Mouse (Mus musculus): ENCODE data around the gene Asap2.
A peak's percentile ranks its signal among the peaks of the same experiment; 100 is the strongest.

The Asap2 gene

DNA sequence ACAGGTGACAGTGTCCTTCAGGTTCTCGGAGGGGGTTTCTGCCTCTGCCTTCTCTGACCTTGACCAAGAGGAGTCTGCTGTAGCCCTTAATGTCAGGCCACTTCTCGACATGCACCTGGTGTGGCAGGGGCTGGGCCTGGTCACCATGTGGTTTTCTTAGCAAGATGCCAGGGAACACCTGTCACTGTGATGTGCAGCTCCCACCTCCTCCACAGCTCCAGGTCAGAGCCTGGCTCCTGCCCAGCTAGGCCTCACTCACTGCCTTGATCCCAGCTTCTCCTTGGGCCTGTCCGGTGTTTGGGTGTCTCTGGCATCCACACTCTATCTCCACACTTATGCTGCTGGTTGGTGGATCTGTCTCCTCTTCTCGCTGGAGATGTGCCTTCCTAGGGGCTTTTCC is 142.8 kb downstream of the Asap2 start:
- DNase-seq (ENCODE audit: low read depth) = no peak

DNA sequence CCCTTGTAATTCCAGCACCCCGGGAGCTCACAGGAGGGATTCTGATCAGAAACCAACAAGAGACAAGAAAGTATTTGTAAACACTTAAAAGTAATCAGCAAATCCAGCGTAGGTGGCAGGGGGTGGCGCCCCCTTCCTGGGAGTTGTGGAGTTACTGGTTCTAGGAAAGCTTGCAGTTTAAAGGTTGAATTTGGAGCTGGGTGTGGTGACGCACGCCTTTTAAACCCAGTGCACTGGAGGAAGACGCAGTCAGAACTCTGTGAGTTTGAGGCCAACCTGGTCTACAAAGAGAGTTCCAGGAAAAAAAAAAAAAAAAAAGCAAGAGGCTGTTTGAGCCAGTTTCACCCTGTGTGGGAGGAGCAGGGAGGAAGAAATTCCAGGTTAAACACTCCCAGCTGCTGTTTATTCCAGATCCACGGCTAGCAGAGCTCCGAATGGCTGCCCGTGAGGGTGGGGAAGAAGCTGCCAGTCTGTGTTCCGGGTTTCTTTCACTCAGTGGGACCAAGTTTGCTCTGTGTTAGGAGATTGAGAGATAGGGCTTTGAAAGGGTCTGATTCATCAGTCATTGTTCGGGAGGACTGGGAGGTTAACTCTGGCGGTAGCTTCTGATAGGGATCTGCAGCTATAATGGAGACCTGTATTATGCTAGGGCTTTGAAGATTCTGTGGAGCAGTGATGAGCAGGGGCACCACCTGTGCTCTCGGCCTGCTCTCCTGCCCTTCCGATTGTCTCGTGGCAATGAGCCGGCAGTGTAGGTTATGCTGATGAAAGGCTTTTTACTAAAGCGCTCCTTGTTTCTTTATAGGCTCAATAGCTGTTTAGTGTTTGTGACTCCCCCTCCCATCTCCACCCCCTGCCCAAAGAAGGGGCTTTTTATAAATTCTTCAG is 144.0 kb downstream of the Asap2 start:
- peak; percentile 20 for DNase-seq (ENCODE audit: low read depth)

DNA sequence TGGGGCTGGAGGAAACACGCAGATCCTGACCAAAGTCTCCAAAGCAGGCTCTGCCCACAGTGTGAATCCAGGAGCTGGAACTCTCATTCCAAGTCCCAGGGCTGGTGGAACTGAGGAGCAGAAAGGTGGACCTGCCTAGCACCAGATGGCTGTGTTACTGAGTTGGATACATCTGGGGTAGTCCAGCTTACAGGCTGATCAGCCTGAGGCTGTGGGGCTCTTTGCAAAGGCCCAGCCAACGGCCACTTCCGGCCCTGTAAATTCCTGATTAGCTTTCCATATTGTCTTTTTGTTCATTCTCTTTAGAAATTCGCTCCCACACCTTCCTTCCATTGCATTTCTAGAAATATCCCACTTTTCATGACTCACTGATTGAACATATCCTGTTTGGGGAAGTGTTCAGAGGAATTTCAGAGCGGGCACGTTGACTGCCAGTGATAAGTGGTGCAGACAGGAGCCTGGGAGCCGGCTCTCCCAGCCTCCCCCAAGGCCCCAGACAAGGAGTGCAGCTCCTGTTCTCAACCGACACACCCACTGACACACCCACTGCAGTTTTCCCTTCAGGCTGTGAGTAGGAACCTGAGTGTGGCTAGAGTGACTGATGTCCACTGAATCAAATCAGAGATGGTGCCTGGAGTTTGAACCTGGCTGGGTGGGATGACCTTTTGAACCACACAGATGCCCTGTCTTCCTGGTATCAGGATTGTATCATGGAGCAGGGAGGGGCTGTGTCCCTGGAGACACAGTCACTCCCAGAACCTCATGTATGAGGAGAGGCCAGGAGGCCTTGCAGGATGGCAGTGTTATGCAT is 145.6 kb downstream of the Asap2 start:
- DNase-seq (ENCODE audit: low read depth) = no peak

DNA sequence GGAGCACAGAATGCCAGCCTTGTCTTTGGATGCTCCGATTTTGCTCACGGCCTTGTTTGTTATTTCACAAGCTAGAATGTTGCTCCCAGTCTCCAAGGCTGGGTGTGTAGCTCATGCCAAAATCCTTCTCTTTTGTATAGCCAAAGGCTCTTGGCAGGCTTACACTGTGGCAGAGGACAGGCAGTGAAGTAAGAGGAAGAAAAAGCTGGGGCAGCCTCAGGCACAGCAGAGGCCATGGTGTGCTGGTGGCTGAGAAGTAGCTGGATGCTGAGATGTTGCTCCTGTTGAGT is 146.1 kb downstream of the Asap2 start:
- no peak for DNase-seq (ENCODE audit: low read depth)

DNA sequence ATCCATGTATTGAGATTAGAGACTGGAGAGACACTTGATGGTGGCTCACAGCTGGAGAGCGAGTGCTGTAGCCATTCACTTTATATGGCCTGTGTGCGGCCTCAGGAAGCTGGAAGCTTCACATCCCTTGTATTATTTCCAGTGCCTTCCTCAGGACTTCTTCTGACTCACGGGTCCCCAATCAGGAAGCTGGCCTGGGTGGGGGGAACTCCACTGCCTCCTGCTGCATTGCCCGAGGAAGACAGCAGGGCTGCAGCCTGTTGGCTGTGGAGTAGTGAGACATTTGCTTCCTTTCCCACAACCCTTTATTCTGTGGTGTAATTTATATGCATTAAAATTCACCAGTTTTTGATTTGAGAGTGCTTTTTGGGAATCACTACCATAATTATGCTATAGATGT is 149.3 kb downstream of the Asap2 start:
- no peak for DNase-seq (ENCODE audit: low read depth)

- no peak for DNase-seq (ENCODE audit: low read depth)
Observed at GRCm38 (mm10) chr12:21140153-21140552, 149.9 kb downstream of the Asap2 start.

- DNase-seq (ENCODE audit: low read depth) = no peak
Observed at GRCm38 (mm10) chr12:21140741-21141308, 150.6 kb downstream of the Asap2 start.

DNA sequence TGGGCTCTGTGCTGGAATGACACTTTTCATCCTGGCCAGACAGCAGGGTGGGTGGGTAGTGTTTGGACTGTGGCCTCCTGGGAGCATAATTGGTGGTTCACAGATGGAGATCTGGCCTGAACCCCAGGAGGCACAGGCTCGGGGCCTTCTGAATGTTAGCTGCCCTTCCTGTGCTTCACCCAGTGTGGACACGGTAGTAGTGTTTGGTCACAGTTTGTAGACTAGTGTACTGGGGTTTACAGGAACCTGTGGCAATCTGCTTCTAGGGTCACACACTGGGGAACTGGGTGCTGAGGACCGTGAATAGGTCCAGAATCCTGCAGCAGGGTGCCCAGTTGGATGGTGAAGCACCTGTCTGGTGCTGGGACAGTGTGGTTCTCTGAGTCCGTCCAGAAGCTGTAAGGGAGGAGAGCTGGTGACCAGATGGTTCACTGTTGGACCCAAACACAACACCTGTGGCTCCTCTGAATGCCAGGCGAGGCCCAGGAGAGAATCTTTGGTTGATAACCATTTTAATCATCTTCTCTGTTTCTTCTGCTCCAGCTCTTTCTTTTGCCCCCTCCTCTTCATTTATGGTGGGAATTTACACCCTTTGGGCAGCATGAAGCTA is 151.5 kb downstream of the Asap2 start:
- no peak for DNase-seq (ENCODE audit: low read depth)

GRCm38 (mm10) chr12:21142489-21143254 is 152.4 kb downstream of the Asap2 start:
- DNase-seq (ENCODE audit: low read depth) = no peak

DNA sequence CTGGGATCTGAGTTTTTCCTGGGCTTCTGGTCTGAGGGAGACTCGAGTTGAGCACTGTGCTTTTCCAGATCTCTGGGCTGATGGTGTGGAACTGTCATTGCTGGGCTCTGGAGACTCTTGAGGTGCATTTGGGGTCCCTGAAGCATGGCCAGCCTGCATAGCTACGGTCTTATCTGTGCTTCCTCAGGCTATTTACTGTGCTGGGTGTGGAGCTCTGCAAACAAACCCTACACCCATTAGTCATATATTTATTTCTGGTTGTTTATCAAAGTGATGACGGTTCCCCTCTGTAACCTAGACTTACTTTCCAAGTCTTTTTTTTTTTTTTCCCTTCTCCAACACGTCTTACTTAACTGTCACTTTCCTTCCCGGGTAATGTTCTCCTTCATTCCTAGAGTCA is 154.3 kb downstream of the Asap2 start:
- DNase-seq (ENCODE audit: low read depth) = no peak

- no peak for DNase-seq (ENCODE audit: low read depth)
Observed at GRCm38 (mm10) chr12:21145050-21145449, 154.8 kb downstream of the Asap2 start.

DNA sequence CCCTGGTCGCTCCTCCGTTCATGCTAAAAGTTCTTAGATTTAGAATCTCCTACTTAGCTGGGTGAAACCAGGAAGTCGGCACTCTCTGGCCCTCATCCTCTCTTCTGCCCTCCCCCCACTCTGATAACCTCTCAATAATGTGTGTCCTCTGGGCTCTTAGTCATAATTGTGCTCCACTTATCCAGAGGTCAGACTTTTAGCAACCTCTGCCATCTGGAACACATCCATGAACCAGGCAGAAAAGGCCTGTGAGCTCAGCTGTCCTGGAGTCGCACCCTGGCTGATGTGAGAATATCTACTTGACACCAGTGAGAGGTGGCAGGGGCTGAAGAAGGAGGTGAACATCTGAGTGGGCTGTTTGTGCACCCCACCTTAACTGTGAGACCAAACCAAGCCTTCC is 156.6 kb downstream of the Asap2 start:
- no peak for DNase-seq (ENCODE audit: low read depth)

DNA sequence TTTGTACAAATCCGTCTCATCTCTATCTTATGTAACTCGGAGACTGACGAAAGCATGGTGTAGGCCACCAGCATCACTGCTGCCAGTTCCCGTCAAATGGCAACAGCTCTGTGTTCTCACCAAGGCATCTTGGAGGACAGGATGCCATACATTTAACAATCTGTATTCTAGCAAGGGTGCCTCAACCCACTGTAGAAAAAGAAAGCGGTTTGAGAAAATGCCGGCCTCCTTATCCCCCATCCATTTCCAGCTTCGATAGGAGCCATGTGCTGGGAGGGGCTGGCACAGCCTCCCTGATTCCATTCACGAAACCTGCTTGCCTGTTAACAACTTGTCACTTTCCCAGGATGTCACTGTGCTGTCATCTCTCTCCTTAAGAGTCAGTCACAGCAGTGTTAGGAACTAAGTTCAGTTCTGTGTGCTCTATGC is 163.0 kb downstream of the Asap2 start:
- DNase-seq (ENCODE audit: low read depth) = no peak

DNA sequence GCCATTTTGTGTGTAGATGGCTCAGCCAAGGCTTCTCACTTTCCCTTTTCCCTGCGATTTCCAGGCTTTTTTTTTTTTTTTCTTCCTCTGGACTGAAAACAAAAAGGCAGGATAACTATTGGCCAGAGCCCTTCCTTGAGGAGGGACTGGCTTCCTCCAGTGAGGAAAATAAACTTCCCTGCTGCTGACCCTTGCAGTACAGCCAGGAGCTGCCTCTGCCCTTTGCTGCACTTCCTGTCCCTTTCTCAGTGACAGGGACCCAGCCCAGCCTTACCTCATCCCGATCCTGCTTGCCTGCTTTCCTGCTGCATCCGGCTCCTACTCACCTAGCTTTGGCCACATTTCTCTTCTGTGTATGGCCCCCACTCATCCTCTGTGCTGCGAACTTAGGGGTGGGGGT is 164.8 kb downstream of the Asap2 start:
- no peak for DNase-seq (ENCODE audit: low read depth)

DNA sequence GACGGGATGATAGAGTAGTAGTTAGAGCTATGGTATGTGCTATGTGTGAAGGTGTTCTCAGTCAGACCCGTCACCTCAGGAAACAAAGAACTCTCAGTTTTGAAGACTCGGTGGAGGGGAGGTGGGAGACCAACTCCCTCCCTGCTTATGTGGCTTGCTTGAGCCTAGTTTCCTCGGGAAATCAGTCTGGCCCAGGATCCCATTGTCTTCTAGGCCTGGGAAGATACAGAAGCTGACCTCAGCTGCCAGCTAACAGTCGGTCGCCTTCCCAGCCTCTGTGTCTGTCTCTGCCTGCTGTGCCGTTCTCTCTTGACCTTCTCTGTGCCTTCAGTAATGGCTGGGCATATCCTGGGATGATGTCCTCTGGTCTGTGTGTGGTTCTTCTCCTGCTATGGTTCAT is 169.0 kb downstream of the Asap2 start:
- DNase-seq (ENCODE audit: low read depth) = no peak

DNA sequence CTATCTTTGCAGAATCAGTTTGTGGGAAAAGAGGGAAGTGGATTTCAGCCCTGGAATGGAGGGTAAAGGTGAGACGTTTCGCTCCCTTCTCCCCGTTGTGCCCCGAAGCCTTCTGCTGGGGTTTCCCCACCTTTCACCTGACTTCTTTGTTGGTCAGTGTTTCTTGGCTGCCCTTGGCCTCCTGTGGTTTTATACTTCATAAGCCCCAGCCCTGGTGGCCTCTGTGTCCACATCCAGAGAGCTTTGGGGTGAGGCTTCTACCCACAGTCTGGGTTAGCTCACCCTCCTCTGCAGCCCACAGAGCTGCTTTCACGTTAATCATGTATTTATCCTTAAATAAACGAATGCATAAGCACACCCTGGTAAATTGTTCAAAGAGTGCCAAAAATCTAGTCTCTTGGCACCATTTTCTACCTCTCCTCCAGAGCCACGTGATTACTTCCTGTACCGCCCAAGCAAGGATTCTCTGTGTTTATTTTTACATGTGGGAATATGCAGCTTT is 170.1 kb downstream of the Asap2 start:
- no peak for DNase-seq (ENCODE audit: low read depth)

- no peak for DNase-seq (ENCODE audit: low read depth)
Observed at GRCm38 (mm10) chr12:21161841-21162240, 171.6 kb downstream of the Asap2 start.

DNA sequence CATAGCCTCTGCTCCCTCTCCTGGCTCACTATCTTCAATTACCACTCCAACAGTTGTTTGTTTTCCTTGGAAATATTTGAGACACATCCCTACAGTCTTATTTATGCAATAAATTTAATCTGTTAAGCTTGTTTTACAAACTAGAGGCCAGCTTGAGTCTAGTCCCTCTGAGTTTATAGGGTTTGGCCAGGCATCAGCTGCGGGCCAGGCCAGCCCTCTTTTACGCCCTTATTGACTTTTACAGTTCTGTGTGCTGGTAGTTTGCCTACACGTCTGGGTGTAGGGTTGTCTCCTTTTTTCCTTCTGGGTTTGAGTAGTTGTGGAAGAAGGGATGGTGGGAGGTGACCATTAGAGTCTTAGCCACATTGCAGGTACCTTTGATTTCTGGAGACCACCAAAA is 173.4 kb downstream of the Asap2 start:
- DNase-seq (ENCODE audit: low read depth) = no peak

DNA sequence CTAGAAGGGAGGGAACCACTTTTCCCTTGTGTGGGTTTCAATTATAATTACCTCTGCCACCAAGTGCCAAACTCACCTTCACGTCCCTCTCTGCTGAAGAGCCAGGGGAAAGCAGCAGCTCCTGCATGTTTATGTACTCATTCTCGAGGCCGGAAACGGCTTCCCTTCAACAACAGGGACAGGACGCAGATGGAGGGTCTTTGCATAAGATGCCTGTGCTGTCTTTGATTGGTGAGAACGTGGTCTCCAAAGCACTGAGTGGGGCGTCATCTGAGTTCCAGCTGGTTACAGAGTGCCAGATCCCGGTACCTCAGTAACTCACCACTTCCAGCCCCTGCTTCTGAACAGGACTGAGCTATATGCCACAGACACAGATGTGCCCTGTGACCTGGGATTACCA is 174.0 kb downstream of the Asap2 start:
- DNase-seq (ENCODE audit: low read depth) = no peak

DNA sequence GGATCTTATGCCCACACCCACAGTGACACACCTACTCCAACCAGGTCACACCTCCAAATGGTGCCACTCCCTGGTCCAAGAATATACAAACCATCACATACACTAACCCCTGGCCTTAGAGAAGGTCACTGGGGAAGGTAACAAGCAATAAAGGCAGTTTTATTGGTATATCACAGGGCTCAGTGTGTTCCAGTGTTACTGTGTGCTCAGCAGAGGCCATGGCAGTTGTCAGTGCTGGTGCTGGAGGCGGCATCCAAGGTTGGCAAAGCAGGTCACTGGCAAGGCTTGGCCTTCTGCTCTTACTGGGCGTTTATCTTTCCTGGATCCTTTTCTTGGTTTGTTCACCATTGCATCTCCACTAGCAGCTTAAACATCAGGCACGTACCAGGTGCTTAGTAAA is 174.9 kb downstream of the Asap2 start:
- no peak for DNase-seq (ENCODE audit: low read depth)

GRCm38 (mm10) chr12:21165891-21166342 is 175.7 kb downstream of the Asap2 start:
- DNase-seq (ENCODE audit: low read depth) = no peak

Measured in naive thymus-derived CD4-positive, alpha-beta T cell, adult 2 months (primary cell).